22 mouse cellular contexts compared by ENCODE assay signal in genomic region chr5:150724641-150725040, GRCm38 (mm10).
"Had no signal": no experiment of that assay in that cellular context is flagged by ENCODE, and none has a peak within 500 bp of the region (broad histone marks: within the 10 kb centered on the region; RNA-seq: fewer than 3 reads in every experiment).

No protein-coding gene starts in this region.

- H3K27ac ChIP-seq: intestine, embryonic 15.5 days; kidney, embryonic 15.5 days; limb, embryonic 12.5 days; limb, embryonic 15.5 days; midbrain, embryonic 10.5 days; midbrain, embryonic 15.5 days; neural tube, embryonic 12.5 days; neural tube, embryonic 15.5 days had no signal

- ATAC-seq: intestine, embryonic 15.5 days; midbrain, embryonic 15.5 days had no signal

- H3K9me3 ChIP-seq: intestine, embryonic 15.5 days; kidney, embryonic 15.5 days; limb, embryonic 12.5 days; limb, embryonic 15.5 days; midbrain, embryonic 10.5 days; midbrain, embryonic 15.5 days; neural tube, embryonic 12.5 days; neural tube, embryonic 15.5 days had no signal

- H3K27me3 ChIP-seq: intestine, embryonic 15.5 days; kidney, embryonic 15.5 days; limb, embryonic 12.5 days; limb, embryonic 15.5 days; midbrain, embryonic 15.5 days; neural tube, embryonic 12.5 days; neural tube, embryonic 15.5 days had no signal

- H3K36me3 ChIP-seq: intestine, embryonic 15.5 days had no signal

- H3K4me3 ChIP-seq: intestine, embryonic 15.5 days; kidney, embryonic 15.5 days; limb, embryonic 12.5 days; limb, embryonic 15.5 days; midbrain, embryonic 10.5 days; midbrain, embryonic 15.5 days; neural tube, embryonic 12.5 days; neural tube, embryonic 15.5 days had no signal

- DNase-seq: kidney, adult 11 months; kidney, adult 8-10 months; kidney, postnatal 10 days; kidney, postnatal 36 days; left cerebral cortex, postnatal 4 days; lung, adult 2 months; lung, postnatal 14 days; lung, postnatal 4 days; right cerebral cortex, adult 18-20 months; right cerebral cortex, postnatal 14 days; right cerebral cortex, postnatal 4 days; thymus, adult 2 months; thymus, postnatal 14 days; thymus, postnatal 4 days had no signal

- H3K9ac ChIP-seq: intestine, embryonic 15.5 days; kidney, embryonic 15.5 days; limb, embryonic 12.5 days; limb, embryonic 15.5 days; midbrain, embryonic 15.5 days; neural tube, embryonic 12.5 days; neural tube, embryonic 15.5 days had no signal

- H3K4me1 ChIP-seq: intestine, embryonic 15.5 days; kidney, embryonic 15.5 days; limb, embryonic 12.5 days; limb, embryonic 15.5 days; midbrain, embryonic 10.5 days; midbrain, embryonic 15.5 days; neural tube, embryonic 12.5 days; neural tube, embryonic 15.5 days had no signal

- H3K4me2 ChIP-seq: intestine, embryonic 15.5 days; kidney, embryonic 15.5 days; limb, embryonic 12.5 days; limb, embryonic 15.5 days; midbrain, embryonic 15.5 days; neural tube, embryonic 12.5 days; neural tube, embryonic 15.5 days had no signal
